Mouse (Mus musculus) right cerebral cortex, postnatal 4 days (tissue): ENCODE measurements around the gene Khsrp.

ENCODE experiments used
- DNase-seq: peaks from one replicate; pipeline ENCODE4 v3.0.0-alpha.2; 2022

Gene Khsrp

GRCm38 (mm10) chr17:57027471-57027870 lies 3.9 kb downstream of the Khsrp start:
- no peak for DNase-seq

GRCm38 (mm10) chr17:57020960-57021359 lies 10.4 kb downstream of the Khsrp start:
- no peak for DNase-seq

- no peak for DNase-seq
Measured at GRCm38 (mm10) chr17:57019693-57020092, 11.6 kb downstream of the Khsrp start.

GRCm38 (mm10) chr17:57012245-57012795 lies 19.0 kb downstream of the Khsrp start:
- DNase-seq = no peak

GRCm38 (mm10) chr17:57011236-57012141 lies 19.8 kb downstream of the Khsrp start, which contains the start of the genes Gtf2f1 and Gm17949:
Gene Gtf2f1 (minus strand): TSS chr17:57011288.
Gene Gm17949 (plus strand): TSS chr17:57011469.
- peak; percentile 94 for DNase-seq

- DNase-seq = no peak
Measured at GRCm38 (mm10) chr17:57010911-57011235, 20.4 kb downstream of the Khsrp start.

- DNase-seq = no peak
Measured at GRCm38 (mm10) chr17:57007137-57007905, 24.0 kb downstream of the Khsrp start.

GRCm38 (mm10) chr17:57003994-57004393 lies 27.3 kb downstream of the Khsrp start:
- no peak for DNase-seq

GRCm38 (mm10) chr17:57001228-57001627 lies 30.1 kb downstream of the Khsrp start:
- DNase-seq = no peak

- DNase-seq = no peak
Measured at GRCm38 (mm10) chr17:56999968-57000609, 31.2 kb downstream of the Khsrp start, which contains the start of gene Pspn. Gene Pspn (minus strand): TSS chr17:57000018.

GRCm38 (mm10) chr17:56999414-56999813 lies 31.9 kb downstream of the Khsrp start:
- no peak for DNase-seq

- peak; percentile 82 for DNase-seq
Measured at GRCm38 (mm10) chr17:56997029-56997667, 34.2 kb downstream of the Khsrp start, which contains the start of gene Alkbh7. Gene Alkbh7 (plus strand): TSS chr17:56997339.

- no peak for DNase-seq
Measured at GRCm38 (mm10) chr17:56996506-56996905, 34.8 kb downstream of the Khsrp start.

GRCm38 (mm10) chr17:56995046-56995445 lies 36.3 kb downstream of the Khsrp start:
- no peak for DNase-seq

- DNase-seq = no peak
Measured at GRCm38 (mm10) chr17:56990966-56991365, 40.4 kb downstream of the Khsrp start.

GRCm38 (mm10) chr17:56990115-56990746 lies 41.1 kb downstream of the Khsrp start, which contains the start of gene Clpp:
Gene Clpp (plus strand): TSS chr17:56990305.
- DNase-seq = peak; percentile 86

- peak; percentile 70 for DNase-seq
Measured at GRCm38 (mm10) chr17:56989467-56990114, 41.7 kb downstream of the Khsrp start.

GRCm38 (mm10) chr17:56988921-56989430 lies 42.3 kb downstream of the Khsrp start:
- no peak for DNase-seq

GRCm38 (mm10) chr17:56988441-56988840 lies 42.9 kb downstream of the Khsrp start:
- no peak for DNase-seq

- no peak for DNase-seq
Measured at GRCm38 (mm10) chr17:56986105-56986805, 45.1 kb downstream of the Khsrp start.
